Mouse (Mus musculus) CH12.LX (cell line): ENCODE results near the gene Atp6v0b. TPM values are rescaled to one million over a fixed set of nuclear protein-coding genes. Genes with fewer than 3 reads are reported as not detected.

Experiments used
- DNase-seq: peaks from one replicate; pipeline ENCODE4 v3.0.0-alpha.2; 2013; ENCODE audit errors: extremely low read depth
- H3K27ac ChIP-seq: 2 replicates; pipeline ENCODE4 v1.5.1; 2012; ENCODE audit warnings: low read depth, mild to moderate bottlenecking, control low read depth, moderate library complexity; ENCODE audit not compliant: insufficient read depth
- H3K27me3 ChIP-seq: replicated peaks from 2 replicates; pipeline ENCODE3; 2012; ENCODE audit warnings: inconsistent platforms
- H3K36me3 ChIP-seq, 2 experiments: replicated peaks in 1 of 2; 2 replicates each; pipeline versions ENCODE3 to v1.6.1; 2012; ENCODE audit warnings: inconsistent platforms in 1 of 2, low read length in 1 of 2, mild to moderate bottlenecking in 1 of 2, mixed read lengths in 1 of 2, moderate library complexity in 1 of 2; ENCODE audit not compliant: control insufficient read depth in 1 of 2, insufficient read depth in 1 of 2
- H3K4me1 ChIP-seq, 2 experiments: 2 replicates each; pipeline ENCODE4 v1.6.1; 2012; ENCODE audit warnings: inconsistent platforms in 1 of 2, moderate library complexity in 1 of 2; ENCODE audit not compliant: insufficient read depth in 2 of 2, control insufficient read depth in 1 of 2
- H3K4me2 ChIP-seq: 2 replicates; pipeline ENCODE4 v1.6.1; 2012; ENCODE audit warnings: low read depth, mild to moderate bottlenecking, control low read depth; ENCODE audit not compliant: poor library complexity, insufficient read depth, severe bottlenecking
- H3K4me3 ChIP-seq, 3 experiments: fragments of 150-350 bp in 1 of 3; sonication (generic) in 1 of 3; replicated peaks in 1 of 3; 2 replicates each; pipeline versions ENCODE3 to v1.5.1; 2011 to 2012; ENCODE audit warnings: low read depth in 2 of 3, low read length in 2 of 3, mild to moderate bottlenecking in 2 of 3, moderate library complexity in 2 of 3, control low read depth in 1 of 3, improper control_type of control experiment in 1 of 3, inconsistent platforms in 1 of 3, mixed read lengths in 1 of 3; ENCODE audit not compliant: poor library complexity in 1 of 3
- H3K79me2 ChIP-seq: replicated peaks from 2 replicates; pipeline ENCODE4 v1.6.1; 2012; ENCODE audit warnings: mild to moderate bottlenecking, moderate library complexity; ENCODE audit not compliant: control insufficient read depth, poor library complexity, insufficient read depth, severe bottlenecking; ENCODE audit errors: extremely low read depth
- H3K9ac ChIP-seq: 2 replicates; pipeline ENCODE4 v1.6.1; 2012; ENCODE audit warnings: low read depth, mild to moderate bottlenecking, control low read depth, moderate library complexity; ENCODE audit not compliant: insufficient read depth
- H3K9me3 ChIP-seq: replicated peaks from 2 replicates; pipeline ENCODE3; 2012; ENCODE audit warnings: low read length, inconsistent platforms, mixed read lengths
- CHD2 ChIP-seq: IDR thresholded peaks from 2 replicates; pipeline ENCODE4 v1.6.1; 2011; ENCODE audit warnings: low read length, improper control_type of control experiment
- GABPA ChIP-seq: IDR thresholded peaks from 2 replicates; pipeline ENCODE4 v1.6.1; 2012; ENCODE audit warnings: low read depth, low read length, improper control_type of control experiment, inconsistent platforms; ENCODE audit not compliant: insufficient replicate concordance
- HCFC1 ChIP-seq: IDR thresholded peaks from 2 replicates; pipeline ENCODE4 v1.6.1; 2012; ENCODE audit warnings: low read depth, mild to moderate bottlenecking, inconsistent platforms, low read length, improper control_type of control experiment
- JUND ChIP-seq: conservative IDR thresholded peaks from 2 replicates; pipeline ENCODE4 v1.6.1; 2011; ENCODE audit warnings: low read depth, low read length, improper control_type of control experiment
- KAT2A ChIP-seq: IDR thresholded peaks from 2 replicates; pipeline ENCODE4 v1.6.1; 2012; ENCODE audit warnings: low read length, improper control_type of control experiment, inconsistent platforms; ENCODE audit not compliant: insufficient replicate concordance
- MAX ChIP-seq: IDR thresholded peaks from 2 replicates; pipeline ENCODE4 v1.6.1; 2011; ENCODE audit warnings: low read length, improper control_type of control experiment
- MYC ChIP-seq: IDR thresholded peaks from 2 replicates; pipeline ENCODE4 v1.6.1; 2011; ENCODE audit warnings: low read depth, mild to moderate bottlenecking, improper control_type of control experiment, low read length
- NELFE ChIP-seq: IDR thresholded peaks from 2 replicates; pipeline ENCODE4 v1.6.1; 2011; ENCODE audit warnings: low read depth, low read length, improper control_type of control experiment
- POLR2AphosphoS2 ChIP-seq: IDR thresholded peaks from 2 replicates; pipeline ENCODE4 v1.6.1; 2011; ENCODE audit warnings: low read depth, low read length, improper control_type of control experiment
- SMC3 ChIP-seq: IDR thresholded peaks from 2 replicates; pipeline ENCODE4 v1.6.1; 2011; ENCODE audit warnings: low read depth, low read length, improper control_type of control experiment
- USF1 ChIP-seq: IDR thresholded peaks from 2 replicates; pipeline ENCODE4 v1.6.1; 2014; ENCODE audit warnings: low read depth, mild to moderate bottlenecking, inconsistent platforms, low read length, improper control_type of control experiment
- USF2 ChIP-seq: conservative IDR thresholded peaks from 2 replicates; pipeline ENCODE4 v1.6.1; 2011; ENCODE audit warnings: low read depth, low read length, improper control_type of control experiment
- ZC3H11A ChIP-seq: IDR thresholded peaks from 2 replicates; pipeline ENCODE4 v1.6.1; 2012; ENCODE audit warnings: low read depth, mild to moderate bottlenecking, inconsistent platforms, low read length, improper control_type of control experiment
- ZNF384 ChIP-seq: IDR thresholded peaks from 2 replicates; pipeline ENCODE4 v1.6.1; 2012; ENCODE audit warnings: low read depth, low read length, improper control_type of control experiment, inconsistent platforms
- dilution Hi-C: fragments of 300-500 bp; cut with MboI; formaldehyde crosslinking; loops from 2 replicates; pipeline ENCODE4 v1.14.3; 2020; ENCODE audit warnings: low sequenced_read_pairs; ENCODE audit not compliant: extremely low pct_unique_long_range_greater_than_20kb, extremely low pct_ligation_motif_present
- in situ Hi-C: fragments of 300-500 bp; cut with MboI; formaldehyde crosslinking; loops from 3 replicates; pipeline ENCODE4 v1.14.3; 2019; ENCODE audit warnings: low sequenced_read_pairs, low pct_ligation_motif_present, low pct_unique_long_range_greater_than_20kb, mixed read lengths
- polyA plus RNA-seq: library from polyadenylated mRNA; unstranded; fragments of >175 nt; gene quantifications from 2 replicates; pipeline ENCODE4 v1.2.1, GENCODE M21; 2012; ENCODE audit warnings: low read depth; ENCODE audit not compliant: insufficient read length
- total RNA-seq, 2 experiments: library from RNA; depleted of rRNA; stranded (reverse); fragments of 300-350 nt in 1 of 2; fragments of >200 nt in 1 of 2; gene quantifications; 2 replicates each; pipeline ENCODE4 v1.2.3; 2012 to 2014

Gene Atp6v0b
- total and polyA plus RNA-seq, 3 experiments, result 176 to 202 (median 186) TPM

DNA sequence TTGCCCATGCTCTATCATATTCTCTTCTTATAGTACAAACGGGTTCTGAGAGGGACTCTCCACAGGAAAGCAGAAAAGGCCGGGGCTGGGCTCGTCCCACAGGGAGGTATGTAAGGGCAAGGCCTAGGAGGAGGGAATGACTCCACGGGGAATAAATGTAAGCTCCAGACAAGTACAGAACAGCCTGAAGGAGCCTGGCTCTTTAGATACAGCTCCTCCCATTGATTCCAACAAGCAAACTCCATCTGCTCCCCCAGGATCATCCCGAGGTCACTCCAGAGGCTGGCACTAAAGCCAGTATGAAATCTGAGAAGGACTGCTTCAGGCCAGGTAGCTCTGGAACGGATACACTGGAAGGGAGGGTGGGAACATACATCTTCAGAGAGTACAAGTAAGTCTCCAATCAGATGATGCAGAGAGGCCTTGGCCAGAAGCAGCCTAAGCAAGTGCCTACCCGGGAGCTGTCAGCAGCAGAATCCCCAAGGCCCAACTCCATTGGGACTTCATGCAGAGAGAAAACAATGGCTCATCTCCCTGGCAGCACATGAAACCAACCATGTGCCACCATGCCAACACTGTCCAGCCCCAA lies 25.6 kb upstream of the Atp6v0b start:
- Histone ChIP-seq H3K4me1 (peaks cover 6 to 53% of the 10 kb centered on the region in 2 experiments; a peak in 3 of 4 replicates), H3K9me3 (no peaks in the 10 kb centered on the region), H3K27ac (no peak overlapping the region), H3K36me3 (peaks cover 17 to 55% of the 10 kb centered on the region in 2 experiments), H3K9ac (no peak overlapping the region), H3K79me2 (peaks cover 12% of the 10 kb centered on the region; the same call in 1 of the 2 replicates), H3K4me3 (no peak overlapping the region), H3K27me3 (no peaks in the 10 kb centered on the region), H3K4me2 (no peak overlapping the region)
- no peak for DNase-seq
- in situ Hi-C loops (loop anchor here (10.0 kb wide), 1 partner anchor 152 kb away; no protein-coding TSS in a partner anchor), dilution Hi-C loops (no loop called here)
- TF ChIP-seq ZC3H11A (no peak), GABPA (no peak), NELFE (no peak), MAX (no peak), MYC (no peak), USF1 (no peak), SMC3 (no peak), ZNF384 (no peak), JUND (no peak), HCFC1 (no peak), KAT2A (no peak), USF2 (no peak), POLR2AphosphoS2 (no peak)

GRCm38 (mm10) chr4:117912131-117912561 lies 25.0 kb upstream of the Atp6v0b start:
- Histone ChIP-seq H3K36me3 (peaks cover 21 to 57% of the 10 kb centered on the region in 2 experiments), H3K4me3 (no peak overlapping the region)
- TF ChIP-seq CHD2, result no peak
- TF ChIP-seq ZNF384, result no peak
- TF ChIP-seq, all 38 proteins: peak for 0
- H3K4me2 ChIP-seq, result no peak overlapping the region
- H3K4me1 ChIP-seq, result peaks cover 6 to 49% of the 10 kb centered on the region in 2 experiments; a peak in 3 of 4 replicates
- in situ Hi-C loops, result loop anchor here (10.0 kb wide), 1 partner anchor 153 kb away; no protein-coding TSS in a partner anchor
- no peaks in the 10 kb centered on the region for H3K9me3 ChIP-seq
- no peak for DNase-seq
- H3K9ac ChIP-seq, result no peak overlapping the region
- dilution Hi-C loops, result no loop called here
- H3K27me3 ChIP-seq, result no peaks in the 10 kb centered on the region
- no peak overlapping the region for H3K27ac ChIP-seq
- H3K79me2 ChIP-seq, result peaks cover 12% of the 10 kb centered on the region; the same call in 1 of the 2 replicates
